Mouse (Mus musculus): ENCODE measurements at regions not wholly inside any gene's neighbourhood (a gene's known extent, or its start where the extent isn't known, plus 50 kb on each side); places are given as distances from the start of the nearest gene placed in this dataset.

DNA sequence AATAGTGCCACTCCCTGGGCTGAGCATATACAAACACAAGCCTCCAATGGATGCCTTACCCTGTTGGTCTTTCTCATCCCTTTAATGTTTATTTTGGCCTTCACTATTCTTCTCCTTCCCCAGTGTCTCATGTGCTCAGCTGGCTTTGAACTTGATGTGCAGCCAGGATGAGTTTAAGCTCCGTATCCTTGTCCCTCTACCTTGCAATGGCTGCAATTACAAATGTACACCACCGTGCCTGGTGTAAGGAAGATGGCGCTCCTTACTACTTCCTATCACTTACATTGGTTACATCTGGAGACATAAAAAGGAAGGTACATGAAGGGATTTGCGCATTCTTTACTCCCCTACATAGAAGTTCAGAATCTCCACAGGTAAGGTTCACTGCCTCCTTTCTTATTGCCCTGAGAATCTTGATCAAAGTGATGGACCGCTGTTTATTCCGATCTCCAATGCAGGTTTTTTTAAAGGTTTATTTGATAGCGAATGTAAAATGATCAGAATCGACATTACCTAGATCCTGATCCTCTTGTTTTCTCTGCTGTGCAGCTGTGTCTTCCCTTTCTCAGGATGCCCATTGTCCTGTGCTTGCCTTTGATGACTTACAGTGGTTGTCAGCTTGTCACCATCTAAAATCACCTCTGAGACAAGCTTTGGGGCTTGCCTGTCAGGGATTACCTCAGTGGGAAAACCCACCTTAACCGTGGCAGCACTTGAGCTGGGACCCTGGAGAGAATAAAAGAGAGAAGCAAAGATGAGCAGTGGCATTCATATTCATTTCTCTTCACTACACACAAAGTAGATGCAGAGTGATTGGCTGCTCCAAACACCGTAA lies 178.1 kb downstream of the Ifng start:
- Histone ChIP-seq H3K4me1 (no peaks in the 10 kb centered on the region; the same call in 1 of the 2 replicates), H3K27ac (no peak overlapping the region), H3K9ac (no peak overlapping the region), H3K4me3 (replicated peaks) (no peak overlapping the region), H3K27me3 (no peaks in the 10 kb centered on the region), H3K4me2 (no peak overlapping the region), H3K9me3 (no peaks in the 10 kb centered on the region), H3K36me3 (replicated peaks) (no peaks in the 10 kb centered on the region)
- ATAC-seq (ENCODE audit: low FRiP score), result no peak
- WGBS, result 89% methylated on average over 10 of the region's 10 CpGs

DNA sequence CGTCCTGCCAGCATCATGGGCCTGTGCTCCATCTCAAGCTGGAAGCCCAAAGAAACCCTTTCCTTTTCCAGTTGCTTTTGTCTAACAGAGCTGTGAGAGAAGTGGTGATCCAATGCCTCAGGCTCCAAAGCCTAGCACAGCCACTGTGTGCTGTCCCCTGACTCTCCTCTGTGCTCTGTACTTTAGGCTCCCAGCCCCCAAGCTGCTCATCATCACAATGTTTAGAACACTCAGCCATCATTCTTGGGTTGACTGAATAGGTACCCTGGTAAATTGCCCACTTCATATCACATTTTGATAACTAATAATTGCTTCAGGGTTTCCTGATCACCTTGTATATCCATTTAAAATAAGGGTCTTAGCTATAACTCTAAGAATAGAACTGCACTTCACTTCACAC lies 178.8 kb downstream of the Ifng start:
- Histone ChIP-seq H3K4me2 (no peak overlapping the region), H3K9ac (no peak overlapping the region), H3K4me1 (no peaks in the 10 kb centered on the region; the same call in 1 of the 2 replicates), H3K4me3 (replicated peaks) (no peak overlapping the region), H3K9me3 (no peaks in the 10 kb centered on the region), H3K36me3 (replicated peaks) (no peaks in the 10 kb centered on the region), H3K27ac (no peak overlapping the region), H3K27me3 (no peaks in the 10 kb centered on the region)
- WGBS, result 72% methylated on average over 1 of the region's 1 CpGs
- no peak for ATAC-seq (ENCODE audit: low FRiP score)

GRCm38 (mm10) chr10:118620611-118621010 lies 179.8 kb downstream of the Ifng start:
- H3K27me3 ChIP-seq, result no peaks in the 10 kb centered on the region
- H3K9me3 ChIP-seq, result no peaks in the 10 kb centered on the region
- no peaks in the 10 kb centered on the region; the same call in 1 of the 2 replicates for H3K4me1 ChIP-seq
- H3K36me3 ChIP-seq (replicated peaks), result no peaks in the 10 kb centered on the region
- ATAC-seq (ENCODE audit: low FRiP score), result no peak
- no peak overlapping the region for H3K9ac ChIP-seq
- no peak overlapping the region for H3K27ac ChIP-seq
- H3K4me2 ChIP-seq, result no peak overlapping the region
- H3K4me3 ChIP-seq (replicated peaks), result no peak overlapping the region

- Histone ChIP-seq H3K4me2 (no peak overlapping the region), H3K9ac (no peak overlapping the region), H3K36me3 (replicated peaks) (no peaks in the 10 kb centered on the region), H3K4me1 (no peaks in the 10 kb centered on the region; the same call in 1 of the 2 replicates), H3K27me3 (no peaks in the 10 kb centered on the region), H3K4me3 (replicated peaks) (no peak overlapping the region), H3K9me3 (no peaks in the 10 kb centered on the region), H3K27ac (no peak overlapping the region)
- ATAC-seq (ENCODE audit: low FRiP score), result no peak
- 89% methylated on average over 4 of the region's 4 CpGs for WGBS
Measured at GRCm38 (mm10) chr10:118621546-118621945, 180.7 kb downstream of the Ifng start.

- 85% methylated on average over 6 of the region's 6 CpGs for WGBS
- Histone ChIP-seq H3K9me3 (no peaks in the 10 kb centered on the region), H3K4me1 (no peaks in the 10 kb centered on the region; the same call in 1 of the 2 replicates), H3K36me3 (replicated peaks) (no peaks in the 10 kb centered on the region), H3K27ac (no peak overlapping the region), H3K4me2 (no peak overlapping the region), H3K27me3 (no peaks in the 10 kb centered on the region), H3K4me3 (replicated peaks) (no peak overlapping the region), H3K9ac (no peak overlapping the region)
- no peak for ATAC-seq (ENCODE audit: low FRiP score)
Measured at GRCm38 (mm10) chr10:118622131-118622530, 181.3 kb downstream of the Ifng start.

- H3K9ac ChIP-seq, result no peak overlapping the region
- H3K4me2 ChIP-seq, result no peak overlapping the region
- H3K36me3 ChIP-seq (replicated peaks), result no peaks in the 10 kb centered on the region
- H3K27ac ChIP-seq, result no peak overlapping the region
- no peaks in the 10 kb centered on the region for H3K9me3 ChIP-seq
- H3K4me1 ChIP-seq, result no peaks in the 10 kb centered on the region; the same call in 1 of the 2 replicates
- no peaks in the 10 kb centered on the region for H3K27me3 ChIP-seq
- WGBS, result 86% methylated on average over 2 of the region's 2 CpGs
- H3K4me3 ChIP-seq (replicated peaks), result no peak overlapping the region
- ATAC-seq (ENCODE audit: low FRiP score), result no peak
Measured at GRCm38 (mm10) chr10:118622916-118623315, 182.1 kb downstream of the Ifng start.

DNA sequence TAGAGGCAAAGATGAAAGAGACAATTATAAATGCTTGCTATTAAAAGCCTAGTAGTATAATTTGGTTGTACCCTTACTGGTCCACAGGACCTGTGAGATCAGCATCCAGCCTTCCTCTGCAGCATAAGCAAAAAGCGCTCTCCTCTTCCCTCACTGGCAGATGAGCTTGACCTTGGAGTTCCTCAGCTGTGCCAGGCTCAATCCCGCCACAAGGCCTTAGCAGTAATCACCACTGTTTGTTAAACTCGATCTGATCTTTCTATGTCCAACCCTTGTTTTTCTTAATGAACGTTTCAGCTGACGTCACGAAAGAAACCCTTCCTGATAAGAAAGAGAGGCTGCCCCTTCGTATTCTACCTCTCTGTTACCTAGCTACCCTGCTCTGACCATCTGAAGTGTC lies 183.5 kb downstream of the Ifng start:
- Histone ChIP-seq H3K4me3 (replicated peaks) (no peak overlapping the region), H3K4me2 (no peak overlapping the region), H3K9me3 (no peaks in the 10 kb centered on the region), H3K4me1 (no peaks in the 10 kb centered on the region; the same call in 1 of the 2 replicates), H3K27ac (no peak overlapping the region), H3K9ac (no peak overlapping the region), H3K27me3 (no peaks in the 10 kb centered on the region), H3K36me3 (replicated peaks) (no peaks in the 10 kb centered on the region)
- no peak for ATAC-seq (ENCODE audit: low FRiP score)
- 88% methylated on average over 7 of the region's 7 CpGs for WGBS

DNA sequence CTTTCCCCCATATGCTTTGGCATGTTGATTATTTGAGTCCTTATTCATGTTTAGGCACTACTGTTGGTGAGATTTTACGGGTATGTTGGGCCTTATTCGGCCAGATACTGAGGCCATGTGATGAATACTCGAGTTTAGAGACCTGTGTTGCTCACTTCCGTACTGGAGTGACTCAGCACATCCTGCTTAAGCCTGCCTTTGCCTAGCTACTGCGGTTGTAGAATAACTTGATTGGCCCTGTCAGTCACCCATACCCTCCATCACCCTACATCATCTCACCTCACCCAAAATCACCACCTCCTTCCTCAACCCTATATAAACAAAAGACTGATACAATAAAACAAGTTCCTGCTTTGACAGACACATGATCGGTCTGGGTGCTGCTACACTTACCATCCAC lies 187.2 kb downstream of the Ifng start:
- Histone ChIP-seq H3K36me3 (replicated peaks) (no peaks in the 10 kb centered on the region), H3K4me1 (no peaks in the 10 kb centered on the region), H3K27ac (no peak overlapping the region), H3K9me3 (no peaks in the 10 kb centered on the region), H3K4me2 (no peak overlapping the region), H3K9ac (no peak overlapping the region), H3K27me3 (no peaks in the 10 kb centered on the region), H3K4me3 (replicated peaks) (no peak overlapping the region)
- ATAC-seq (ENCODE audit: low FRiP score), result no peak
- 90% methylated on average over 6 of the region's 6 CpGs for WGBS

- no peaks in the 10 kb centered on the region for H3K4me1 ChIP-seq
- WGBS, result 91% methylated on average over 22 of the region's 22 CpGs
- ATAC-seq (ENCODE audit: low FRiP score), result no peak
Measured at GRCm38 (mm10) chr10:118629360-118630040, 188.7 kb downstream of the Ifng start.

GRCm38 (mm10) chr10:118631786-118632185 lies 190.9 kb downstream of the Ifng start:
- no peaks in the 10 kb centered on the region for H3K9me3 ChIP-seq
- 78% methylated on average over 1 of the region's 1 CpGs for WGBS
- no peak overlapping the region for H3K9ac ChIP-seq
- H3K4me3 ChIP-seq (replicated peaks), result no peak overlapping the region
- no peak overlapping the region for H3K4me2 ChIP-seq
- no peaks in the 10 kb centered on the region for H3K4me1 ChIP-seq
- H3K27me3 ChIP-seq, result no peaks in the 10 kb centered on the region
- no peak overlapping the region for H3K27ac ChIP-seq
- no peaks in the 10 kb centered on the region for H3K36me3 ChIP-seq (replicated peaks)
- ATAC-seq (ENCODE audit: low FRiP score), result no peak

More at GRCm38 (mm10) chr10:118629360-118630040, 188.7 kb downstream of the Ifng start:
- H3K27ac ChIP-seq, result no peak overlapping the region
- no peaks in the 10 kb centered on the region for H3K9me3 ChIP-seq
- no peaks in the 10 kb centered on the region for H3K27me3 ChIP-seq
- no peak overlapping the region for H3K4me3 ChIP-seq (replicated peaks)
- H3K4me2 ChIP-seq, result no peak overlapping the region
- no peaks in the 10 kb centered on the region for H3K36me3 ChIP-seq (replicated peaks)
- H3K9ac ChIP-seq, result no peak overlapping the region

- Histone ChIP-seq H3K36me3 (replicated peaks) (no peaks in the 10 kb centered on the region), H3K4me1 (no peaks in the 10 kb centered on the region), H3K27me3 (no peaks in the 10 kb centered on the region), H3K4me3 (replicated peaks) (no peak overlapping the region), H3K4me2 (no peak overlapping the region), H3K9me3 (no peaks in the 10 kb centered on the region), H3K9ac (no peak overlapping the region), H3K27ac (no peak overlapping the region)
- WGBS, result 88% methylated on average over 5 of the region's 5 CpGs
- no peak for ATAC-seq (ENCODE audit: low FRiP score)
Measured at GRCm38 (mm10) chr10:118632187-118632586, 191.3 kb downstream of the Ifng start.

- no peaks in the 10 kb centered on the region for H3K4me1 ChIP-seq
- H3K4me2 ChIP-seq, result no peak overlapping the region
- no peak overlapping the region for H3K4me3 ChIP-seq (replicated peaks)
- no peak overlapping the region for H3K27ac ChIP-seq
- ATAC-seq (ENCODE audit: low FRiP score), result no peak
- H3K9ac ChIP-seq, result no peak overlapping the region
- 81% methylated on average over 7 of the region's 7 CpGs for WGBS
- H3K9me3 ChIP-seq, result no peaks in the 10 kb centered on the region
- H3K36me3 ChIP-seq (replicated peaks), result no peaks in the 10 kb centered on the region
- H3K27me3 ChIP-seq, result no peaks in the 10 kb centered on the region
Measured at GRCm38 (mm10) chr10:118633429-118633828, 192.6 kb downstream of the Ifng start.

DNA sequence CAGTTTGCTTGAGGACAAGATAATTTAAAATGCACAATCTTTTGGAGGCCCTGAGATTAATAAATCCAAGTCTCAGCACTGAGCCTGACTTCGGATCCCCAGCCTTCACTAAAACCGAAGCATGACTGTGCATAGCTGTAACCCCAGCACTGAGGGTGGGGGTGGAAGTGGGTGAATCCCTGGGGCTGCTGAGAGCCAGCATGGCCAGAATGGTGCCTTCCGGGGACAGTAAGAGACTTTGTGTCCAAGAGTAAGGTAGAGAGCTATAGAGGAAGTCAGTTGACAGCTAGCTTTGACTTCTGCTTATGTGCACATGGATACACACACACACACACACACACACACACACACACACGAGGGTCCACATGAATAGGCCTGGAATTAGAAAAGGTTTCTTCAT lies 198.3 kb downstream of the Ifng start:
- WGBS, result 79% methylated on average over 4 of the region's 4 CpGs
- ATAC-seq (ENCODE audit: low FRiP score), result no peak
- Histone ChIP-seq H3K27me3 (no peaks in the 10 kb centered on the region), H3K4me3 (replicated peaks) (no peak overlapping the region), H3K4me1 (peaks cover 11% of the 10 kb centered on the region; the same call in 1 of the 2 replicates), H3K36me3 (replicated peaks) (no peaks in the 10 kb centered on the region), H3K9me3 (no peaks in the 10 kb centered on the region), H3K27ac (no peak overlapping the region), H3K9ac (no peak overlapping the region), H3K4me2 (no peak overlapping the region)
